Mouse (Mus musculus) heart, embryonic 15.5 days (tissue): Measurements from ENCODE around the gene Tmem120b. TPM values are rescaled to one million over a fixed set of nuclear protein-coding genes. Genes with fewer than 3 reads are reported as not detected.

Source experiments
- ATAC-seq: fragments of 200-750 bp; cut with Nextera tagmentation; replicated peaks from 2 replicates; pipeline ENCODE4 v1.8.0; 2017; ENCODE audit warnings: low read depth, moderate TSS enrichment; ENCODE audit not compliant: insufficient number of reproducible peaks, insufficient read depth, low FRiP score
- H3K27ac ChIP-seq: fragments of 300-500 bp; sonication (generic); 2 replicates; pipeline ENCODE4 v1.5.1; 2015; ENCODE audit warnings: mild to moderate bottlenecking, inconsistent platforms
- H3K27me3 ChIP-seq: fragments of 300-500 bp; sonication (generic); 2 replicates; pipeline ENCODE4 v1.6.1; 2015; ENCODE audit warnings: inconsistent platforms
- H3K36me3 ChIP-seq: fragments of 300-500 bp; sonication (generic); 2 replicates; pipeline ENCODE4 v1.6.1; 2015; ENCODE audit warnings: mild to moderate bottlenecking, inconsistent platforms
- H3K4me1 ChIP-seq: fragments of 300-500 bp; sonication (generic); replicated peaks from 2 replicates; pipeline ENCODE4 v1.6.1; 2015; ENCODE audit warnings: inconsistent platforms
- H3K4me2 ChIP-seq: fragments of 300-500 bp; sonication (generic); 2 replicates; pipeline ENCODE4 v1.6.1; 2015; ENCODE audit warnings: inconsistent platforms, mild to moderate bottlenecking, moderate library complexity
- H3K4me3 ChIP-seq: fragments of 300-500 bp; sonication (generic); 2 replicates; pipeline ENCODE4 v1.5.1; 2015; ENCODE audit warnings: mild to moderate bottlenecking, inconsistent platforms
- H3K9ac ChIP-seq: fragments of 300-500 bp; sonication (generic); 2 replicates; pipeline ENCODE4 v1.6.1; 2015; ENCODE audit warnings: mild to moderate bottlenecking, inconsistent platforms
- H3K9me3 ChIP-seq: fragments of 300-500 bp; sonication (generic); replicated peaks from 2 replicates; pipeline ENCODE4 v1.6.1; 2016; ENCODE audit warnings: inconsistent platforms
- WGBS: fragments of 180-500 bp; shearing (Covaris S2); methylation state at CpG from one replicate; pipeline ENCODE4 v1.1.7; 2015; ENCODE audit warnings: mixed read lengths; 5-methylcytosine and 5-hydroxymethylcytosine counted together
- polyA plus RNA-seq: library from polyadenylated mRNA; unstranded; fragments of >200 nt; fragmentation: Nextera tagmentation; extraction: Ambion mirVana; gene quantifications from 2 replicates; pipeline ENCODE4 v1.2.1, GENCODE M21; 2015

Gene Tmem120b
- polyA plus RNA-seq, 1 experiment from 2014 or later, result 11.3 TPM

- Histone ChIP-seq H3K4me2 (peak overlapping the region; percentile 96), H3K27ac (peak overlapping the region; percentile 100), H3K27me3 (no peaks in the 10 kb centered on the region), H3K36me3 (peaks cover 24% of the 10 kb centered on the region), H3K4me3 (peak overlapping the region; percentile 92), H3K4me1 (peaks cover 44% of the 10 kb centered on the region), H3K9ac (peak overlapping the region; percentile 99), H3K9me3 (no peaks in the 10 kb centered on the region)
- no peak for ATAC-seq
- WGBS, result 2% methylated on average over 24 of the region's 24 CpGs
These were observed 75.2 kb downstream of the Tmem120b start for GRCm38 (mm10) chr5:123143251-123143970.

GRCm38 (mm10) chr5:123143971-123144745, 75.9 kb downstream of the Tmem120b start:
- Histone ChIP-seq H3K9ac (peak overlapping the region; percentile 99), H3K27ac (peak overlapping the region; percentile 100), H3K4me3 (peak overlapping the region; percentile 92), H3K4me2 (peak overlapping the region; percentile 96), H3K4me1 (peaks cover 46% of the 10 kb centered on the region), H3K9me3 (no peaks in the 10 kb centered on the region), H3K36me3 (peaks cover 31% of the 10 kb centered on the region), H3K27me3 (no peaks in the 10 kb centered on the region)
- WGBS, result 6% methylated on average over 17 of the region's 17 CpGs
- no peak for ATAC-seq

- no peak overlapping the region for H3K27ac ChIP-seq
- no peaks in the 10 kb centered on the region for H3K9me3 ChIP-seq
- H3K4me3 ChIP-seq, result peak overlapping the region; percentile 92
- ATAC-seq, result no peak
- no peaks in the 10 kb centered on the region for H3K27me3 ChIP-seq
- peaks cover 31% of the 10 kb centered on the region for H3K36me3 ChIP-seq
- WGBS, result 42% methylated on average over 20 of the region's 20 CpGs
- peak overlapping the region; percentile 99 for H3K9ac ChIP-seq
- peaks cover 50% of the 10 kb centered on the region for H3K4me1 ChIP-seq
- H3K4me2 ChIP-seq, result peak overlapping the region; percentile 96
These were observed 76.8 kb downstream of the Tmem120b start for GRCm38 (mm10) chr5:123144746-123145590.

- H3K9me3 ChIP-seq, result no peaks in the 10 kb centered on the region
These were observed 78.1 kb downstream of the Tmem120b start for GRCm38 (mm10) chr5:123146357-123146756.

GRCm38 (mm10) chr5:123147569-123147968, 79.4 kb downstream of the Tmem120b start:
- H3K4me2 ChIP-seq, result no peak overlapping the region
- H3K27me3 ChIP-seq, result no peaks in the 10 kb centered on the region
- ATAC-seq, result no peak
- H3K4me1 ChIP-seq, result peaks cover 70% of the 10 kb centered on the region
- H3K9ac ChIP-seq, result no peak overlapping the region
- no peak overlapping the region for H3K4me3 ChIP-seq
- no peak overlapping the region for H3K27ac ChIP-seq
- H3K36me3 ChIP-seq, result peaks cover 43% of the 10 kb centered on the region
- 75% methylated on average over 17 of the region's 17 CpGs for WGBS
- H3K9me3 ChIP-seq, result no peaks in the 10 kb centered on the region

More at GRCm38 (mm10) chr5:123146357-123146756, 78.1 kb downstream of the Tmem120b start:
- no peak overlapping the region for H3K9ac ChIP-seq
- H3K27me3 ChIP-seq, result no peaks in the 10 kb centered on the region
- H3K36me3 ChIP-seq, result peaks cover 31% of the 10 kb centered on the region
- WGBS, result 83% methylated on average over 11 of the region's 11 CpGs
- H3K4me3 ChIP-seq, result no peak overlapping the region
- H3K4me2 ChIP-seq, result no peak overlapping the region
- no peak overlapping the region for H3K27ac ChIP-seq
- peaks cover 63% of the 10 kb centered on the region for H3K4me1 ChIP-seq
- ATAC-seq, result no peak

- WGBS, result 83% methylated on average over 25 of the region's 25 CpGs
- H3K36me3 ChIP-seq, result peaks cover 49% of the 10 kb centered on the region
- no peak overlapping the region for H3K4me3 ChIP-seq
- no peak overlapping the region for H3K4me2 ChIP-seq
- H3K4me1 ChIP-seq, result peaks cover 70% of the 10 kb centered on the region
- no peaks in the 10 kb centered on the region for H3K9me3 ChIP-seq
- H3K9ac ChIP-seq, result no peak overlapping the region
- no peak overlapping the region for H3K27ac ChIP-seq
- ATAC-seq, result no peak
- no peaks in the 10 kb centered on the region for H3K27me3 ChIP-seq
These were observed 80.0 kb downstream of the Tmem120b start for GRCm38 (mm10) chr5:123148073-123148722.

- Histone ChIP-seq H3K4me2 (peak overlapping the region; percentile 60), H3K27ac (peak overlapping the region; percentile 62), H3K4me1 (peaks cover 60% of the 10 kb centered on the region), H3K9me3 (no peaks in the 10 kb centered on the region), H3K9ac (peak overlapping the region; percentile 30; the same call in 1 of the 2 replicates), H3K27me3 (no peaks in the 10 kb centered on the region), H3K4me3 (peak overlapping the region; percentile 42), H3K36me3 (peaks cover 64% of the 10 kb centered on the region)
- ATAC-seq, result peak; percentile 82
- WGBS, result 6% methylated on average over 19 of the region's 19 CpGs
These were observed 81.5 kb downstream of the Tmem120b start for GRCm38 (mm10) chr5:123149451-123150400.

- peak overlapping the region; percentile 55 for H3K27ac ChIP-seq
- 42% methylated on average over 7 of the region's 7 CpGs for WGBS
- peak overlapping the region; percentile 0; the same call in 1 of the 2 replicates for H3K9ac ChIP-seq
- H3K27me3 ChIP-seq, result no peaks in the 10 kb centered on the region
- peaks cover 51% of the 10 kb centered on the region for H3K4me1 ChIP-seq
- peak overlapping the region; percentile 60 for H3K4me2 ChIP-seq
- no peaks in the 10 kb centered on the region for H3K9me3 ChIP-seq
- H3K4me3 ChIP-seq, result peak overlapping the region; percentile 42
- no peak for ATAC-seq
- H3K36me3 ChIP-seq, result peaks cover 68% of the 10 kb centered on the region
These were observed 82.4 kb downstream of the Tmem120b start for GRCm38 (mm10) chr5:123150641-123151040.

GRCm38 (mm10) chr5:123151077-123151476, 82.9 kb downstream of the Tmem120b start:
- Histone ChIP-seq H3K27me3 (no peaks in the 10 kb centered on the region), H3K9ac (peak overlapping the region; percentile 0; the same call in 1 of the 2 replicates), H3K36me3 (peaks cover 67% of the 10 kb centered on the region), H3K9me3 (no peaks in the 10 kb centered on the region), H3K4me3 (peak overlapping the region; percentile 42), H3K4me1 (peaks cover 48% of the 10 kb centered on the region), H3K4me2 (peak overlapping the region; percentile 60), H3K27ac (peak overlapping the region; percentile 55)
- 42% methylated on average over 7 of the region's 7 CpGs for WGBS
- peak; percentile 33; the same call in 1 of the 2 replicates for ATAC-seq
